Mouse (Mus musculus): ENCODE measurements around the gene Pdzrn3.

Gene Pdzrn3

GRCm38 (mm10) chr6:101377167-101377934, at the start of gene Pdzrn3:
TSS of gene Pdzrn3 (minus strand) at chr6:101377897.
- peak; percentile 28 for DNase-seq (ENCODE audit: low spot score)

- DNase-seq (ENCODE audit: low spot score), result no peak
Measured at GRCm38 (mm10) chr6:101427296-101427695, 49.6 kb upstream of the Pdzrn3 start.

DNA sequence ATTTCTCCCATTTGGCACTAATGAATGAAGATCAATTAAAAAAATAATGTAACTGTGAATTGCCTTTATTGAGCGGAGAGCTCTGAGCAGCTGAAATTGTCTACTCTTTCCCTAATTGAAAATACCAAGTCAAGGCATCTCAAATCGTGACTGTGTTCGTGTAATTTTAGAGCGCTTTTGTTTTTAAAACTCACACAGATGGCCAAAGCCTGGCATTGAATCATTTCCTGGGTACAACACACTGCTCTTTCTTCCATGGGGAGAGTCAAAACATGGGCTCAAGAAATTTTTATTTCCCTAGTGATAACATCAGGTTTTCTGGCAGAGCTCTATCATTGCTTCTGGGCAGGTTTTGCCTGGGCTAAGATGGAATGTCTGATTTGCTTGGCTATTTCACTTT, 48.6 kb upstream of the Pdzrn3 start:
- no peak for DNase-seq (ENCODE audit: low spot score)

DNA sequence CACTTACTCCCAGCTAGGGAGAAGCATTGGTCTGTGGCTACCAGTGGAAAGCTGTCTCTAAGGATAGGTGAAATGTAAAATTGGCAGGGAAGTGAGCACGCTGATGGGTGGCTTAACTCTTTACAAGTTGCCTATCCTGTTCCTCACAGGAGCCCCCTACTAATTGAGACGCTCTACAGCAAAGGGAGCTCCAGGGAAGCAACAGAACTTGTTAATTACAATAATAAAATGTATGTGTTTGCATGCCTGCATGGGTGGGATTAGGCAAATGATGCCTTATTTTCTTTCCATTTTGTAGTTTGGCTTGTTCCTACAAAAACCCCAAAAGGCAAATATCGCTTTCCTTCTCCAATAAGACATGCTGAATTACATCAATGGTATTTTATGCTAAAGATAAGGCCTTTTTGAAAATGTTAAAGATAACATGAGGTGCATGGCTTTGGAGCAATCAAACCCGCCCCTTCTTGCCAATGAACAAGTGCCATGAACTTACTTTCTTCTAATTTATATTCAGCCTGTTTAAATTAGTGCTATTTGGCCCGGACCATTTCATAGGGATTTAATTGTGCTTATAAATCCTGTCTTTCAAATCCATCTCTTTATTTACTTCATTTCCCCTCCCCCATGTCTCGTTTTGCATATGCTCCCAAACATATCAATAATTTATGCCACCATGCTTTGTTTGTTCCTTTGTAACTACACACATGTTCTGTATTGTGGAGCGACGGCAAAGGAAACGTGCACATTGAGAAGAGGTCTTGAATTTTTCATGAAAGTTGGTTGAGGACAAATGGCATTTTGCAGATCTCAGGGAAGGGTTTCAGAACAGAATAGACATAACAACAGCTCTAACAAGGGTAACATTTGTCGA, 44.6 kb upstream of the Pdzrn3 start:
- no peak for DNase-seq (ENCODE audit: low spot score)

DNA sequence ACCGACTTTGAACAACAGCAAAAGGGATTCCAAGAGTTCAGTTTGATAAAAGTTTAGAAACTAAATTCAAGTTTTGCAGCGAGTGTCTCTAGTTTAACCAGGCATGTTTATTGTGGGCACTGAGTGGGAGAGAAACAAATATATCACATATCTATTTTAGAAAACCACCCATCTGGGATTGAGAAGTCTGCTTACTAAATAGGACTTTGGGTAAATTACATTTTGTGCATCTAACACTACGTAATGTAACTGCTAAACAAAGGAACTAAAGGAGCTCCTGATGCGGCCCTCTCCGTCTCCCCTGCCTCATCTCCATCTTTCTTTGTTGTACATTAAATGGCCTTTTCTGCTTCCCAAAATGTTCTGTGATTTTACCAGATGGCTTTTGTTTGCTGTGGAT, 40.5 kb upstream of the Pdzrn3 start:
- DNase-seq (ENCODE audit: low spot score), result no peak

GRCm38 (mm10) chr6:101411701-101412100, 34.0 kb upstream of the Pdzrn3 start:
- DNase-seq (ENCODE audit: low spot score), result no peak

DNA sequence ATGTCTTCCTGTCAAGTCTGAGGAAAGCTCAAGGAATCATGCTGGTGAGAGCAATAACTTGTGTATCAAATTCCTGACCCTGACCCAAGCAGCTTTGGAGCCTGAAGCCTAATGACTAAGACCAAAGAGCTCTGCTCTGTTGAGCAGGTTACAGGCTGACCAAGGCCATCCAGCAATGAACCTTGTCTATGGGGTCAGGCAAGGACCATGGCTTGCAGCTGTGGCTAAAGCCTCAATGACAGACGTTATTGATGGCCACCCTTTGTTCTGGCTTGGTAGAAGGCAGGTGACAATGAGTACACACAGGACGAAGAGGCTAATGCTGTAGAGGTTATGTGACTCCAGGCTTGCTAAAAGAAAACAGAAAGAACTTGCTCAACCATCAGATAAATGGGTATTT, 33.4 kb upstream of the Pdzrn3 start:
- DNase-seq (ENCODE audit: low spot score), result no peak

GRCm38 (mm10) chr6:101396711-101397110, 19.0 kb upstream of the Pdzrn3 start:
- DNase-seq (ENCODE audit: low spot score), result no peak

- no peak for DNase-seq (ENCODE audit: low spot score)
Measured at GRCm38 (mm10) chr6:101395908-101396307, 18.2 kb upstream of the Pdzrn3 start.

DNA sequence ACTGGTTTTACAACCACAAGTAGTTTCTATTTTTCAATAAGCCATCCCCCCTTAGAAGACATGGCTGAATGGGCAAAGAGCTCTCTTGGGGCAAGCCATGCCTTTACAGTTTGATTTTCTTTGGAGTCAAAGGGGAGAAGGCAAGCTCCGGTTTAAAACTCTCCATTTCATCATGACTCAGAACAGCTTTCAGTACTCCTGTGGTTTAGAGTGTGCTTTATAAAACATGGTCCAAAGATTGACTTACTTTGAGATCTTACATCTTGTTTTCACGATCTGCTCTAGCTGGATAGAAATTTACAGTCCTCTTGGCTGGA, 15.1 kb upstream of the Pdzrn3 start:
- DNase-seq (ENCODE audit: low spot score), result no peak

DNA sequence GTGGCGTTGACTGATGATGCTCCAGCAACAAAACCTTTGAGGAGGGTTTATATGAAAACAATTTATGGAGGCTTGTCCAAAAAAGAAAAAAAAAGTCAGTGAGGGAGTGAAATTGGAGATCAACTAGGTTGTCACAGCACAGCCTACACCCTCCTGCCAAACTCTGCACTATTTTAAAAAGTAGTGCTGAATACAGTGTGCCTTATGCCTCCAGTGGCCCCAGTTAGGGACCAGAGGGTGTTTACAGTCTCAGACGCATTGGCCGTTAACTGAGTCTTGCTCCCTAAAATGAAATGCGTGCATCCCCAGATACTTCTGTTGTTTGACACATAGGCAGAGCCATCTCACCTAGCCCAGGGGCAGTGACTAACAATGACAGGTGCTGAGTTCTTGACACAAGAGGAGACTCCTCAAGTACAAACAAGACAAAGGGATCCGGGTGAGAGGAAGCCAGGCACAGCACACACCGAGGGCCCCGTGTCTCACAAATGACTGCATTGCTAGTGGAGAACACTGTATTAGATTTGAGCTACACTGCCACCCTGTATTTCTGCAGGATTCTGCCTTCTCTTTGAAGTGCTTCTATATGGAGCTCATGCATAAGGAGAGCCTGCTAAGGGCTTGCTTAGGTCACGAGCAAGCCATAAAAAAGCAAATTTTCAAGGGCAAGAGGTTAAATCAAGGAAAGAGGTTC, 14.6 kb upstream of the Pdzrn3 start:
- no peak for DNase-seq (ENCODE audit: low spot score)

GRCm38 (mm10) chr6:101385490-101385889, 7.8 kb upstream of the Pdzrn3 start:
- no peak for DNase-seq (ENCODE audit: low spot score)

DNA sequence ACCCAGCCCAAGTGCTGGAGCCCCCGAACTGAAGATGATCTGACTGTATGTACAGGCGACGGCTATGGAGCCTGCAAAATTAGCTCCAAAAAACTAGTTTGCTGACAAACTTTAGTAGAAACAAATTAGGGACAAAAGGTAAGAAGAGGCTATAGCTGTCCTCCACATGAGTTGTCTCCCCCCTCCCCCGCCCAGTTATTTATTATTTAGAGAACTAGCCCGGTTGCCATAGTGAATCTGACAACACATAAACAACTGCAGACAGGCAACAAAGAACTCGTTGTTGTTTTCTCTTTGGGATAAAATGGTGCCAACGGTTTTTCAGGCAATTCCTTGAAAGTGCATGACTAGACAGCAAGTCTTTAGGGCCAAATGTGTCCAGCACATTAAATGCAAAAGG, 7.3 kb upstream of the Pdzrn3 start:
- no peak for DNase-seq (ENCODE audit: low spot score)

DNA sequence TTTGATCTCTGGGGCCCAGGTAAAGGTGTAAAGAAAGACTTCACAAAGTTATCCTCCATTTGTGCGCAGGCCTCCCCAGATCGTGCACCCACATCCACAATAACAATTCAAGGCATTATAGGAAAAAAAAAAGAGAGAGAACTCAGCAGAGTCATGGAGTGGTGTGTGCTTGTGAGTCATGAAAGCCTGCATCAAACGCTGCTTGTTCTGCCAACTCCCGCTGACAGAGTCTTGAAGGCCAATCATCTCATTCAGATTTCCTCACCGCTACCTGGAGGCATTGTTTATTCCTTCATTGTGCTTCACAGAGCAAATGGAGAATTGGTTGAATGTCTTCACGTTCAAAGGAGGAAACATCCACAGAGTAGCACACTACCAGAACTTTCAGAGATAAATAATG, 6.8 kb upstream of the Pdzrn3 start:
- no peak for DNase-seq (ENCODE audit: low spot score)

- DNase-seq (ENCODE audit: low spot score), result no peak
Measured at GRCm38 (mm10) chr6:101382891-101383290, 5.2 kb upstream of the Pdzrn3 start.

DNA sequence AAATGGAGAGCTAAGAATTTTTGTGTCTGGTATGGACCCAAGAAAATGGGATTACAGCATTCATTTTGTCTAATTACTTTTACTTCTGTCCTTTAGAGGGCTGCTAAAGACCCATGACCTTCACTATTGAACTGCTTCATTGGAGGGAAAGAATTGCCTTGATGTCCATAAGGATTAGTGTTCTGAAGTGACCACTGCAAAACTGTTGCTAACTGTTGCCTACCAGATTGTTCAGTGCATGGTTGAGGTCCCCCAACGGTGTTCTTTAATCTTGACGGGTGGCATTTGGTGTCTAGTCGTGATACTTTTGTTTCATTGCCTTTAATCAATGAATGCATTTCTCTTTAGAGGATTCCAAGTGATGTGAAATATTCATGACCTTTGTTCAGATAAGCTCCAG, 1.8 kb upstream of the Pdzrn3 start:
- no peak for DNase-seq (ENCODE audit: low spot score)

DNA sequence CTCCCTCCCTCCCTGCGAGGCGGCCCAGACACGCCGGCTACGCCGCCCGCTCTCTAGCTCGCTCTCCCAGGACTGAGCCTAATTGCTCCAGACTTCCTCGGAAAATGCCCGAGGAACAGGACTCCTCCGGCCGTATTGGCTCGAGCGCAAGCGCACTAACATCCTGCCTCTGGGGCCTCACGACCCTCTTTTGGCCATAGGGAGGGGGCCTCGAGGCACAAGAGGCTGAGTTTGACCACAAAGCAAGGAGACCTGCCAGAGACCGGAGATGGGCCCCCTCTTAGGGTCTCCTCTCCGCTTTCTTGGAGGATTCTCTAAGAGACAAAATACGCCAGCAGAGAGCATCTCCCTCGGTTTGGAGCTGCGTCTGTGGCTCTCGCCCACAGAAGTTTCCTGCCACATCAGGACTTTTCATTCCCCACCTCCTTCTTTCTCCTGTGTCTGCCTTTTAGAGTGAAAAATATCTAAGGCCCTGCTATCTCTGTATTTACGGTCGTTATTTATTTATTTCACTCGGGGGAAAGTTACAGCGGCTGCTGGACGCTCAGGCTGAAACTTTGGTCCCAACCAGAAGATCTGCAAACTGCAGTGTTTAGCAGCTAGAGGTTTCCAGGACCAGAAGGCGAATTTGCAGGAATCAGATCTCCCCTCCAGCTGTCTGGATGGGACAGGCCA, 375 bp upstream of the Pdzrn3 start:
- peak; percentile 47 for DNase-seq (ENCODE audit: low spot score)

GRCm38 (mm10) chr6:101376511-101377166, 1.1 kb downstream of the Pdzrn3 start:
- no peak for DNase-seq (ENCODE audit: low spot score)

- DNase-seq (ENCODE audit: low spot score), result no peak
Measured at GRCm38 (mm10) chr6:101376049-101376448, 1.6 kb downstream of the Pdzrn3 start.

DNA sequence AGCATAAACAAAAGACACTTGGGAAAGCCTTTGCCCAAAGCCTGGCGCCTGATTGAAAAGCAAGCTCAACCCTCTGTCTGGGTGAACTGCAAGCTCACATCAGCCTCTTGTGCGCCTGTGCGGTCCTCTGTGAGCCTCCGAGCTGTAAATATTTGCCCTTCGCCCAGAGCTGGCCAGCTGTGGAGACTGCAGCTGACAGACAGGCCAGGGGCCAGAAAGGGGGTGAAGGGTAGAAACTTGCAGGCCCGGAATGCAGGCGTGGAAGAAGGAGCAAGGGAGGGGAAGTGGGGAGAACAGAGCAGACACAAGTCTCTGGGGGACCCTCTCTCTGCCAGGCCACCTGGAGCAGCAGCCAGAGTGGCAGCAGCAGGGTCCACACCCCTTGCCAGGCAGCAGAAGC, 3.0 kb downstream of the Pdzrn3 start:
- no peak for DNase-seq (ENCODE audit: low spot score)

- DNase-seq (ENCODE audit: low spot score), result no peak
Measured at GRCm38 (mm10) chr6:101374186-101374585, 3.5 kb downstream of the Pdzrn3 start.

DNA sequence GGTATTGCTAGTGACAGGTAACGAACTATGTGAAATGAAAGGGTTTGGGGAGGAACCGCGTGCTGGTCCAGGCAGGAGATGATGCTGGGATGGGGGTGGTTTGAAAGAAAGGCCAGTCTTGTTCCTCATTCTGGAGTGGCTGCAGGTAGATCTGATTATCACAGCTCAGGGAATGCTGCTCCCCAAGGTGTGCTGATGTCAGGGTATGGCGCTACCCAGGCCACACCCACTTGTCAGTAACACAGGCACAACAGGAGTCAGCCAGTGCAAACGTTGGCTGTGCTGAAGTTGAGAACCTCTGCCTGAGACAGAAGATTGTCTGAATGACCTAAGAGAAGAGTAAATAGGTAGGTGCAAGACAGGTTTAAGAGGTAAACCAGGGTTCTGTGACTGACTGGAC, 4.7 kb downstream of the Pdzrn3 start:
- DNase-seq (ENCODE audit: low spot score), result no peak

All from ovary, adult 18-20 months (tissue).